Mouse (Mus musculus) testis, adult 2 months (tissue): ENCODE results near the gene Vac14. TPM values are rescaled to one million over a fixed set of nuclear protein-coding genes. Genes with fewer than 3 reads are reported as not detected.

ENCODE experiments used
- H3K27ac ChIP-seq: fragments of 200-500 bp; 2 replicates; pipeline ENCODE4 v1.5.1; 2012; ENCODE audit warnings: low read depth, low read length; ENCODE audit not compliant: control insufficient read depth, insufficient read depth
- H3K27me3 ChIP-seq: fragments of 200-500 bp; 2 replicates; pipeline ENCODE4 v1.6.1; 2012; ENCODE audit warnings: mild to moderate bottlenecking, low read length, moderate library complexity; ENCODE audit not compliant: control insufficient read depth, insufficient read depth
- H3K36me3 ChIP-seq: fragments of 200-500 bp; 2 replicates; pipeline ENCODE4 v1.6.1; 2012; ENCODE audit warnings: mild to moderate bottlenecking, low read length; ENCODE audit not compliant: control insufficient read depth, insufficient read depth
- H3K4me1 ChIP-seq: fragments of 200-500 bp; 2 replicates; pipeline ENCODE4 v1.6.1; 2012; ENCODE audit warnings: low read length; ENCODE audit not compliant: control insufficient read depth, insufficient read depth
- H3K4me3 ChIP-seq: fragments of 200-500 bp; 2 replicates; pipeline ENCODE4 v1.5.1; 2012; ENCODE audit warnings: low read depth, mild to moderate bottlenecking, low read length, moderate library complexity, mixed read lengths; ENCODE audit not compliant: control insufficient read depth
- CTCF ChIP-seq: fragments of 200-500 bp; IDR thresholded peaks from 2 replicates; pipeline ENCODE4 v1.5.1; 2012; ENCODE audit warnings: low read depth, mild to moderate bottlenecking, inconsistent platforms, low read length, moderate library complexity; ENCODE audit not compliant: control insufficient read depth, insufficient read depth, insufficient replicate concordance
- POLR2A ChIP-seq: fragments of 200-500 bp; IDR thresholded peaks from 2 replicates; pipeline ENCODE4 v1.6.1; 2012; ENCODE audit warnings: low read depth, mild to moderate bottlenecking, inconsistent platforms, low read length, moderate library complexity; ENCODE audit not compliant: control insufficient read depth
- polyA plus RNA-seq: library from polyadenylated mRNA; depleted of rRNA; stranded (reverse); fragments of >200 nt; gene quantifications from 2 replicates; pipeline ENCODE4 v1.2.3, GENCODE M21; 2012

Vac14 gene
- polyA plus RNA-seq, 1 experiment = 11.8 TPM

DNA sequence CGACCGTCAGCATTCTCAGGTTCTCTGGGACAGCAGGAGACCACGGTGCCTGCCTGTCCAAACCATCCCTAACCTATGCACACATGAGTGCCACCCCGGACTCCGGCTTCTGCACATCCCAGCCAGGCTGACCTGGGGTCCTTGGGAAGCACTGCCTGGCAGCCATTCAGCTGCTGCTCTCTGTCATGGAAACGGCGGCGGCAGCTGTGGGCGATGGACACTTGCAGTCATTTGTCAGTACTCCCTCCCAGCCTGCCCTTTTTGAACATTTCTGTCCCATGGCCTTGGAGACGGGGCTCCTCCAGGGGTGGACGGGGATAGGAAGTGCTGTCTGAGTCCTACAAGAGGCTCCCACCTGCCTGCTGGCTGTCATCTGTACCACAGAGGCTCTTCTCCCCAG lies 90.0 kb downstream of the Vac14 start:
- Histone ChIP-seq H3K36me3 (no peaks in the 10 kb centered on the region), H3K4me1 (no peaks in the 10 kb centered on the region), H3K27ac (no peak overlapping the region), H3K27me3 (no peaks in the 10 kb centered on the region), H3K4me3 (no peak overlapping the region)
- TF ChIP-seq CTCF = no peak
- no peak for TF ChIP-seq POLR2A

DNA sequence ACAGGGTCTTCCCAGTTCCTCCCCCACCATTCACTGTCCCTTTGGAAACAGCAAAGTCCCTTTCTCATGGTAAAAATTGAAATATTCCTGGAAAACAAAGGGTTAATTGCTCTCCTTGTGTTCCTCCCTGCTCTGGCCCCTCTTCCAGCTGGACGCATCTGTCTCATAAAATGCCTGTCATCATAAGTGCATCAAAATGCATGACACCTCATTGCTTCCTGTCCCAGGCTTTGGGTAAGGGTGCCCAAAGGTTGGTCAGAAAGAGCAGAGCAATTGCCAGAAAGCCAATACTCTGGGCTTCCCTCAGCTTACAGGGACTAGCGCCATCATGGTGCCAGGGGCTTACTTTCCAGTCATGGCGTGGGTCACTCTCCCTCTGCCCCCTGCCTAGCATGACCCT lies 92.2 kb downstream of the Vac14 start:
- Histone ChIP-seq H3K27me3 (no peaks in the 10 kb centered on the region), H3K4me1 (no peaks in the 10 kb centered on the region), H3K4me3 (no peak overlapping the region), H3K36me3 (no peaks in the 10 kb centered on the region), H3K27ac (no peak overlapping the region)
- TF ChIP-seq POLR2A (no peak), CTCF (no peak)

DNA sequence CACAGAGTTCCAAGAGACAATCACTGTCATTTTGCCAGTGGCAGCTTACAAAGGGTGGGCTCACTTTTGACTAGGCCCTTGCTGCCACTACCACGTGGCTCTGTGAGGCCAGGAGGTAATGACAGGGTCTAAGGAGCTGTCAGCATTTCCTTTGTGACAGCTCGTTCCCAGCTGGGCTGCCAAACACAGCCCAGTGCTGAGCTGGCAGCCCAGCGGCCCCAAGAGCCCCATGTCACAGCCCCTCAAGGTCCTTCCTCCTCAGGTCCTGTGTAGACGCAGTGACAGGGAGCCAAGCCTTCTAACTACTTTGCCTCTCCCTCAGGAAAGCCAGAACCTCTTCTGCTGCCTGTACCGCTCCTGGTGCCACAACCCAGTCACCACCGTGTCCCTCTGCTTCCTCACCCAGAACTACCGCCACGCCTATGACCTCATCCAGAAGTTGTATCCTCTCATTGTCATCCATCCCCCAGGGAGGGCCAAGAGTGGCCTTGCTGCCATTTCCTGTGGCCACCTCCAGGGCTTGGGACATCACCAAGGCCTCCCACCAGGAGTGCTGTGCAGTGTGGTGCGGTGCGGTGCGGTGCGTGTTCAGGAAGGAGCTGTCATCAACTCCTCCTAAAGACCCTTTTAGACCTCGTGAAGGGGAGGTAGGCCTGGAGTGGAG lies 93.0 kb downstream of the Vac14 start:
- Histone ChIP-seq H3K36me3 (no peaks in the 10 kb centered on the region), H3K27ac (no peak overlapping the region), H3K4me3 (no peak overlapping the region), H3K4me1 (no peaks in the 10 kb centered on the region), H3K27me3 (no peaks in the 10 kb centered on the region)
- TF ChIP-seq CTCF (no peak), POLR2A (no peak)

DNA sequence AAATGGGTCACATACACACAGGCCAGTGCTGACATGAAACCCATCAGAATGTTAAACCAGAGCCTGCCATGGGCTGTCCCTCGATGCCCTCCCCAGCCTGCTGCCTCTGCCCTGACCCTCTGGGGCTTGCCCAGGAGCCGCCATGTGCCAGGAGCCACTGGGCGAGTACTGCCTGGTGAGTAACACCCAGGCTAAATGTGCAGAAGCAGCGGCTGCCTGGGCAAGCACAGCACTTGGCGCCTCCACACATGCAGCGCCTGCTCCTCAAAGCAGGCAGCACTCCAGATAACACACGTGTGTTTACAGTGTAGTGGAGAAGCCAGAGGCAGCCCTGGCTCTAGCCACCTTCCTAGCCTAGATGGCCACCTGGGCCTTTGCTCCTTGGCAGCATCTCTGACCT lies 94.7 kb downstream of the Vac14 start:
- TF ChIP-seq CTCF (no peak), POLR2A (no peak)
- Histone ChIP-seq H3K4me3 (no peak overlapping the region), H3K27me3 (no peaks in the 10 kb centered on the region), H3K36me3 (no peaks in the 10 kb centered on the region), H3K4me1 (no peaks in the 10 kb centered on the region), H3K27ac (no peak overlapping the region)

DNA sequence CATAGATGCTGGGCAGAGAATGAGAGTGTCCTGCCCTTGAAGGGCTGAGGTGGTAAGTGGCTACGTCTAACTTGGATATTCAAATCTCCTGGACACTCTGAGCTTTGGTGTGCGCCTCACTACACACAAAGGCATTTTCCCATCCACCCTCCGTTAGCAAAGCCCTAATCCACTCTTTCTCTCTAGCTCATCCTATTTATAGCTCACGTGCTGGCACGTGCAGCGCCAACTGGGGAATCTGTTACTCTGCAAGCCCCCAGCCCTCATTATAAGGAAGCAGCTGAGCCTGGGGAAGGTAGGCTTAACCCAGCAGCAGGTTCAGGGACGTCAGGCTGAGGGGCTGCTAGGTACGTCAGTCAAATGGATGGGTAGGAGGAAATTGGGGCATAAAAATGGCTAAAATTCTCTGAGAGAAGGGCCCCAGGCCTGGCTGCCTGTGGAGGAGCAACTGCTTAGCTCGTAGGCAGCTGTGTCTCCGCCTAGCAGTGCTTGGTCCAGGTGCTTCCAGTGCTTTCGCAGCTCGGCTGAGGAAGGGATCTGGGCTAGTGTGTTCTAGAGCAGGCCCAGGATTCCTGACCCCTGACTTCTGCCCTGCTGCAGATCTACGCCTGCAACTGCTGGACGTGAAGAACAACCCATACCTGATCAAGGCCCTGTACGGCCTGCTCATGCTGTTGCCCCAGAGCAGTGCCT lies 96.6 kb downstream of the Vac14 start:
- no peak overlapping the region for H3K4me3 ChIP-seq

DNA sequence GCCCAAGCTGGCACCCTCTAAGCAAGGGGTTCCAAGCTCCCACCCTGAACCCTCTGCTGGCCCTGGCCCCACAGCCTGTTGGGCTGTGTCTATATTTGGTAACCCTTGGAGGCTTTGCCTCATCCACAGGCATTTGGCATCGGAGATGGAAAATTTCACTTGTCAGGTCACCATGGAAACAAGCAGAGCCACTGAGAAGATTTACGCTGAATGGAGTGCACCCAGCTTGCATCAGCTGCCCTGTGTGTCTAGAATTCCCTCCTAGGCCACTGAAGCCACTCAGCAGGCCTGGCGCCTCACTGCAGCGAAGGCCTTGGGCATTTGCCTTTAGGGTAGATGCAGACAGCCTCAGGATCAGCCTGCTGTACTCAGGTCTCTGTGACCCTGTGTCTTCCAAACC lies 97.7 kb downstream of the Vac14 start:
- Histone ChIP-seq H3K4me1 (peaks cover 5% of the 10 kb centered on the region), H3K27me3 (no peaks in the 10 kb centered on the region), H3K36me3 (no peaks in the 10 kb centered on the region), H3K27ac (peak overlapping the region; percentile 41; the same call in 1 of the 2 replicates), H3K4me3 (no peak overlapping the region)
- TF ChIP-seq CTCF = no peak
- TF ChIP-seq POLR2A = no peak

More for the DNA sequence above, 96.6 kb downstream of the Vac14 start:
- H3K27me3 ChIP-seq = no peaks in the 10 kb centered on the region
- H3K36me3 ChIP-seq = no peaks in the 10 kb centered on the region
- TF ChIP-seq CTCF = no peak
- TF ChIP-seq POLR2A = no peak
- no peak overlapping the region for H3K27ac ChIP-seq
- H3K4me1 ChIP-seq = no peaks in the 10 kb centered on the region; the same call in 1 of the 2 replicates

DNA sequence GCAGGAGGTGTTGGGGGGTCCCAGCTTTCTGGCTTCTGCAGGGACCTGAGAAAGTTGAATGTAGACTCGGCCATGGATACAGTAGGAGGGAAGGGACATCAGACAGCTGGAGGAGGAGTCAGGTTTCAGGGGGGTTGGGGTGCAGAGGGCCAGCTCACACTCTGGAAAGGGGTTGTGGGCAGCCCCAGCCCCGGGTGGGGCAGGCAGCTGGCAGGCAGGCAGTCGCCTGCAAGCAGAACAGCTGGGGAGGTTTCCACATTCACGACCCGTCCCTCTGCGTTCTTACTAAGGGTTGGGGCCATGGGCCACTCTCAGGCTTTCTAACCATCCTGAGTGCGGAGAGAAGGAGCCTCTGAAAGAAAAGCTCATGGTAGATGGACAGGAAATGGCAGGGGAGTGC lies 98.7 kb downstream of the Vac14 start:
- H3K4me1 ChIP-seq = peaks cover 12% of the 10 kb centered on the region
- no peaks in the 10 kb centered on the region for H3K36me3 ChIP-seq
- H3K27me3 ChIP-seq = no peaks in the 10 kb centered on the region
- no peak overlapping the region for H3K27ac ChIP-seq
- no peak for TF ChIP-seq CTCF
- no peak for TF ChIP-seq POLR2A
- H3K4me3 ChIP-seq = no peak overlapping the region
